7 mouse cellular contexts compared by ENCODE assay signal in genomic region chr2:157076585-157076984, GRCm38 (mm10). TPM values are rescaled to one million over a fixed set of nuclear protein-coding genes. Genes with fewer than 3 reads are reported as not detected.
A peak's percentile ranks its signal among the peaks of the same experiment; 100 is the strongest.
DNase-seq lines count a peak whose midpoint lies in the region; ATAC-seq and TF ChIP-seq lines count a peak whose summit lies in the region.

No protein-coding gene starts in this region.

- no peaks in the 10 kb centered on the region for H3K36me3 ChIP-seq in liver, embryonic 13.5 days
- 0 out of 2 replicates have a peak, but pooled peaks cover 2% of the 10 kb centered on the region for H3K36me3 ChIP-seq in liver, embryonic 12.5 days
- peaks cover 23% of the 10 kb centered on the region for H3K36me3 ChIP-seq in forebrain, embryonic 13.5 days (ENCODE audit: poor library complexity, severe bottlenecking)
- H3K36me3 ChIP-seq in intestine, postnatal 0 days (ENCODE audit: control insufficient read depth, insufficient read depth), result 0 out of 2 replicates have a peak, but pooled peaks cover 8% of the 10 kb centered on the region
- peaks cover 7% of the 10 kb centered on the region; the same call in 1 of the 2 replicates for H3K36me3 ChIP-seq in stomach, embryonic 14.5 days (ENCODE audit: control insufficient read depth, insufficient read depth, low read length)

- H3K4me3 ChIP-seq in liver, embryonic 13.5 days (replicated peaks), result no peak overlapping the region
- no peak overlapping the region for H3K4me3 ChIP-seq in liver, embryonic 12.5 days
- H3K4me3 ChIP-seq in forebrain, embryonic 13.5 days, result peak overlapping the region; percentile 98
- no peak overlapping the region for H3K4me3 ChIP-seq in intestine, postnatal 0 days (ENCODE audit: low read depth, low read length)
- peak overlapping the region; percentile 94; the same call in 1 of the 2 replicates for H3K4me3 ChIP-seq in stomach, embryonic 14.5 days (ENCODE audit: low read depth, low read length)

- 47% methylated on average over 7 of the region's 7 CpGs for WGBS in liver, embryonic 13.5 days (ENCODE audit: insufficient replicate concordance)
- 58% methylated on average over 7 of the region's 7 CpGs for WGBS in liver, embryonic 12.5 days (ENCODE audit: insufficient replicate concordance)
- WGBS in forebrain, embryonic 13.5 days, result 89% methylated on average over 7 of the region's 7 CpGs
- 70% methylated on average over 7 of the region's 7 CpGs for WGBS in intestine, postnatal 0 days
- WGBS in stomach, embryonic 14.5 days, result 79% methylated on average over 7 of the region's 7 CpGs

- H3K27ac ChIP-seq in liver, embryonic 13.5 days, result no peak overlapping the region
- no peak overlapping the region for H3K27ac ChIP-seq in liver, embryonic 12.5 days
- no peak overlapping the region for H3K27ac ChIP-seq in forebrain, embryonic 13.5 days
- H3K27ac ChIP-seq in intestine, postnatal 0 days (ENCODE audit: low read depth, low read length), result no peak overlapping the region
- no peak overlapping the region for H3K27ac ChIP-seq in stomach, embryonic 14.5 days (ENCODE audit: low read length)

- peaks cover 58% of the 10 kb centered on the region for H3K4me1 ChIP-seq in liver, embryonic 13.5 days (replicated peaks)
- peaks cover 58% of the 10 kb centered on the region for H3K4me1 ChIP-seq in liver, embryonic 12.5 days
- H3K4me1 ChIP-seq in forebrain, embryonic 13.5 days, result peaks cover 68% of the 10 kb centered on the region
- peaks cover 7% of the 10 kb centered on the region for H3K4me1 ChIP-seq in intestine, postnatal 0 days (replicated peaks; ENCODE audit: control insufficient read depth, insufficient read depth, low read length)
- peaks cover 60% of the 10 kb centered on the region for H3K4me1 ChIP-seq in stomach, embryonic 14.5 days (ENCODE audit: control insufficient read depth, insufficient read depth, low read length)

- H3K27me3 ChIP-seq in liver, embryonic 13.5 days, result peaks cover 58% of the 10 kb centered on the region
- H3K27me3 ChIP-seq in liver, embryonic 12.5 days (replicated peaks), result peaks cover 65% of the 10 kb centered on the region
- no peaks in the 10 kb centered on the region for H3K27me3 ChIP-seq in forebrain, embryonic 13.5 days
- peaks cover 19% of the 10 kb centered on the region for H3K27me3 ChIP-seq in intestine, postnatal 0 days (replicated peaks; ENCODE audit: control insufficient read depth, insufficient read depth, low read length)
- no peaks in the 10 kb centered on the region for H3K27me3 ChIP-seq in stomach, embryonic 14.5 days (ENCODE audit: control insufficient read depth, insufficient read depth, low read length)

- no peaks in the 10 kb centered on the region for H3K9me3 ChIP-seq in liver, embryonic 13.5 days (replicated peaks)
- no peaks in the 10 kb centered on the region for H3K9me3 ChIP-seq in liver, embryonic 12.5 days (replicated peaks)
- no peaks in the 10 kb centered on the region for H3K9me3 ChIP-seq in forebrain, embryonic 13.5 days (replicated peaks)
- no peaks in the 10 kb centered on the region for H3K9me3 ChIP-seq in intestine, postnatal 0 days (ENCODE audit: control insufficient read depth)
- H3K9me3 ChIP-seq in stomach, embryonic 14.5 days (ENCODE audit: control insufficient read depth, low read depth, low read length), result no peaks in the 10 kb centered on the region

- no peak for ATAC-seq in liver, embryonic 13.5 days (ENCODE audit: low read depth)
- ATAC-seq in liver, embryonic 12.5 days, result no peak
- no peak for ATAC-seq in forebrain, embryonic 13.5 days
- no peak for ATAC-seq in intestine, postnatal 0 days
- no peak for ATAC-seq in stomach, embryonic 14.5 days (ENCODE audit: insufficient number of reproducible peaks, insufficient read depth, low FRiP score, low read depth)

- no peak for DNase-seq in liver, embryonic 13.5 days
- DNase-seq in gastrocnemius, postnatal 10 days, result no peak
- no peak for DNase-seq in embryo, embryonic 11 days

- no peak overlapping the region for H3K9ac ChIP-seq in liver, embryonic 13.5 days
- no peak overlapping the region for H3K9ac ChIP-seq in liver, embryonic 12.5 days
- H3K9ac ChIP-seq in forebrain, embryonic 13.5 days, result peak overlapping the region; percentile 99; the same call in 1 of the 2 replicates
- H3K9ac ChIP-seq in intestine, postnatal 0 days (ENCODE audit: low read depth, low read length), result no peak overlapping the region
- no peak overlapping the region for H3K9ac ChIP-seq in stomach, embryonic 14.5 days (replicated peaks; ENCODE audit: low read depth, low read length)

- H3K4me2 ChIP-seq in liver, embryonic 13.5 days, result peak overlapping the region; percentile 70
- H3K4me2 ChIP-seq in liver, embryonic 12.5 days, result no peak overlapping the region
- peak overlapping the region; percentile 100 for H3K4me2 ChIP-seq in forebrain, embryonic 13.5 days
- peak overlapping the region; percentile 91 for H3K4me2 ChIP-seq in intestine, postnatal 0 days (replicated peaks; ENCODE audit: low read depth)
- H3K4me2 ChIP-seq in stomach, embryonic 14.5 days (replicated peaks; ENCODE audit: low read depth, low read length), result peak overlapping the region; percentile 92

- TF ChIP-seq CTCF in intestine, postnatal 0 days (IDR thresholded peaks at IDR 0.05; ENCODE audit: low read depth), result no peak

RNA-seq across cellular contexts. Expression of gene Soga1, which starts 2.5 kb away (rescaled TPM):
- 1.7 and 1.8 TPM in 2 replicates for polyA plus RNA-seq in liver, embryonic 13.5 days (2015; fragmentation: Nextera tagmentation; extraction: Ambion mirVana)
- 3.4 TPM in 2 replicates for polyA plus RNA-seq in liver, embryonic 12.5 days (2016; fragmentation: Nextera tagmentation; extraction: Ambion mirVana)
- polyA plus RNA-seq in forebrain, embryonic 13.5 days (2015; fragmentation: Nextera tagmentation; extraction: Ambion mirVana), result 4.8 and 5.1 TPM in 2 replicates
- 0.90 TPM in 2 replicates for polyA plus RNA-seq in intestine, postnatal 0 days (2015; fragmentation: Nextera tagmentation; extraction: Ambion mirVana)
- 7.3 and 8.1 TPM in 2 replicates for polyA plus RNA-seq in stomach, embryonic 14.5 days (2014; fragmentation: Nextera tagmentation; extraction: Ambion mirVana)
- total RNA-seq in gastrocnemius, postnatal 10 days (2021), result 10 to 100 TPM; 15.4 to 20.3 TPM

RNA-seq across cellular contexts. Expression of gene Tldc2, which starts 10.3 kb away (rescaled TPM):
- not detected in 2 replicates for polyA plus RNA-seq in liver, embryonic 13.5 days (2015; fragmentation: Nextera tagmentation; extraction: Ambion mirVana)
- 0.29 TPM in 1 of 2 replicates, not detected in the other for polyA plus RNA-seq in liver, embryonic 12.5 days (2016; fragmentation: Nextera tagmentation; extraction: Ambion mirVana)
- polyA plus RNA-seq in forebrain, embryonic 13.5 days (2015; fragmentation: Nextera tagmentation; extraction: Ambion mirVana), result not detected in 2 replicates
- polyA plus RNA-seq in intestine, postnatal 0 days (2015; fragmentation: Nextera tagmentation; extraction: Ambion mirVana), result not detected in 2 replicates
- not detected in 2 replicates for polyA plus RNA-seq in stomach, embryonic 14.5 days (2014; fragmentation: Nextera tagmentation; extraction: Ambion mirVana)
- total RNA-seq in gastrocnemius, postnatal 10 days (2021), result not detected

RNA-seq across cellular contexts. Expression of gene Samhd1, which starts 58.5 kb away (rescaled TPM):
- polyA plus RNA-seq in liver, embryonic 13.5 days (2015; fragmentation: Nextera tagmentation; extraction: Ambion mirVana), result 19.4 and 21.5 TPM in 2 replicates
- 23.0 and 24.9 TPM in 2 replicates for polyA plus RNA-seq in liver, embryonic 12.5 days (2016; fragmentation: Nextera tagmentation; extraction: Ambion mirVana)
- polyA plus RNA-seq in forebrain, embryonic 13.5 days (2015; fragmentation: Nextera tagmentation; extraction: Ambion mirVana), result 13.9 and 16.0 TPM in 2 replicates
- polyA plus RNA-seq in intestine, postnatal 0 days (2015; fragmentation: Nextera tagmentation; extraction: Ambion mirVana), result 29.4 and 33.7 TPM in 2 replicates
- polyA plus RNA-seq in stomach, embryonic 14.5 days (2014; fragmentation: Nextera tagmentation; extraction: Ambion mirVana), result 30.6 and 32.5 TPM in 2 replicates
- total RNA-seq in gastrocnemius, postnatal 10 days (2021), result 10 to 100 TPM; 15.9 to 20.2 TPM

Comparison
In these comparisons a context has a peak if more than half of its experiments do, and no peak if none do; other contexts are left out.
1. H3K4me3 ChIP-seq: peak in forebrain, embryonic 13.5 days (single experiment) and stomach, embryonic 14.5 days (single experiment); none in liver, embryonic 13.5 days (single experiment), liver, embryonic 12.5 days (single experiment) and intestine, postnatal 0 days (single experiment).